Mouse (Mus musculus): ENCODE results near the gene 1700129C05Rik.
A peak's percentile ranks its signal among the peaks of the same experiment; 100 is the strongest.

1700129C05Rik gene

DNA sequence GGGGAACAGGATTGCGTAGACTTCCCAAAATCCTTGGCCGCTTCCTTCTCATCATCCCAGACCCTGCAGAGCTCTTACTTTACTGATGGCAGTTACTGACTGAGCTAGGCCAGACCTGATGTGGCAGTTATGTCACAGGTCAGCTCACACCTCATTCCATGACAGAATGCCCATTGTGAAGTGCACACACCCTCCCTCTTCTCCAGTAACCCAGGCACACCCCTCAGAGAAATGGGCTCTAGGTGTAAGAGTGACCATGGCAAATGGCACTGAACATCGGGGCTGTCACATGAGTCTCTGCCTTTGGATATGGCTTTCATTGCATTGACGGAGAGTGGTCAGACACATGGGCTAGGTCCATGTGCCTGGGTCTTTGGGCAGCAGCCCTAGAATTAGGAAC, at the start of gene 1700129C05Rik:
1700129C05Rik (minus strand) TSS at position 101 of the 400 bp plus-strand sequence.
- DNase-seq (ENCODE audit: inconsistent ontology term), result no peak

DNA sequence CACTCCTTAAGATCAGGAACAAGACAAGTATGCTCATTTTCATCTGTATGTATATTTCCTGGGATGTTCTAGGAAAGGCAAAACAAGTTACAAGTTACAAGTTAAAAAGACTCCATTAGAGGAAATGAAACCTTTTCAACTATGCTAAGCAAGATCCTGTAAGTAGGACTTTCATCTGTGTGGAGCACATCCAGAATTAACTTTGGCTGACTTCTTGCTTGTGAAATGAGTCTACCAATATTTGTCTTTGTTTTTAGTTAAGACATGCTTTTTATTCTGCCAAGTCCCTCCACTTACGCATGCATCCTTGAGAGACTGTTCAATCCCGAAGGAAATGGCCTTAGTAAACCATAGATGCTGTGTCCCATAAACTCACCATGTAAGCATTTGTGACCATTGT, 43.4 kb upstream of the 1700129C05Rik start:
- DNase-seq (ENCODE audit: inconsistent ontology term), result no peak

DNA sequence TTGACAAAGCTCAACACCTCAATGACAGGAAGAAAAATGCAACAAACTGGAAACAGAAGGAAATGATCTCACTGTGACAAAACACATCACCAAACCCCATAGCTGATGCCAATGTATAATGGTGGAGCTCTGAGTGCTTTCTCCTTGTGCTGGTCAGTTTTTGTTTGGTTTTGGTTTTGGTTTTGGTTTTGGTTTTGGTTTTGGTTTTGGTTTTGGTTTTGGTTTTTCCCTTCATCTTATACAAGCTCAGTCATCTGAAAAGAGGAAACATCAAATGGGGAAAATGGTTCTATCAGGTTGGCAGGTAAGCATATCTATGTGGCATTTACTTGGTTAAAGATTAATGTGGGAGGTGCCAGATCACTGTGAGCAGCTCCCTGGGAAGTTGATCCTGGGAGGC, 42.8 kb upstream of the 1700129C05Rik start:
- no peak for DNase-seq (ENCODE audit: inconsistent ontology term)

DNA sequence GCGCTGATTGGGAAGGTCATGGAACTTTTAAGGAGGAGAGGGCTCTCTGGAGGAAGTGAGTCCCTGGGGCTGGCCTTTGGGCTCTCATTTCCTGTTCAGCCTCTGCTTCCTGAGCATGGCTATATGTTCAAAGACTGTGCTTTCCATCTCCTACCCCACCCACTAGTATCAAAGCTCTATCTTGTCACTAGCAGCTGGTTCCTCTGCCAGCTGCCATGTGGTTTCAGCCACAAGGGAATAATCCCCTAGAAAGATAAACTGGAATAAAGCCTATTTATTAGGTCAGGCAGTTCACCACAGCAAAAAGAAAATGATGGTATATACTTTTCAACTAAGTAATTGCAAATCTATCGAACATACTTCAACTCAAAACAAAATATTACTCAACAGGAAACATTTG, 40.0 kb upstream of the 1700129C05Rik start:
- no peak for DNase-seq (ENCODE audit: inconsistent ontology term)

DNA sequence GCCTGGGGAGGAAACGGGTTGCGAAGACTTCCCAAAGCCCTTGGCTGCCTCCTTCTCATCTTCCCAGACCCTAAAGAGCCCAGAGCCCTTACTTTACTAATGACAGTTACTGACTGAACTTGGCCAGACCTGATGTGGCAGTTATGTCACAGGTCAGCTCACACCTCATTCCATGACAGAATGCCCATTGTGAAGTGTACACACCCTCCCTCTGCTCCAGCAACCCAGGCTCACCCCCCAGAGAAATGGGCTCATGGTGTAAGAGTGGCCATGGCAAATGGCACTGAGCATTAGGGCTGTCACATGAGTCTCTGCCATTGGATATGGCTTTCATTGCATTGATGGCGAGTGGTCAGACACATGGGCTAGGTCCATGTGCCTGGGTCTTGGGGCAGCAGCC, 36.0 kb upstream of the 1700129C05Rik start, which contains the start of gene Gm5142:
Gm5142 (minus strand) TSS at position 101 of the 400 bp plus-strand sequence.
- no peak for DNase-seq (ENCODE audit: inconsistent ontology term)

DNA sequence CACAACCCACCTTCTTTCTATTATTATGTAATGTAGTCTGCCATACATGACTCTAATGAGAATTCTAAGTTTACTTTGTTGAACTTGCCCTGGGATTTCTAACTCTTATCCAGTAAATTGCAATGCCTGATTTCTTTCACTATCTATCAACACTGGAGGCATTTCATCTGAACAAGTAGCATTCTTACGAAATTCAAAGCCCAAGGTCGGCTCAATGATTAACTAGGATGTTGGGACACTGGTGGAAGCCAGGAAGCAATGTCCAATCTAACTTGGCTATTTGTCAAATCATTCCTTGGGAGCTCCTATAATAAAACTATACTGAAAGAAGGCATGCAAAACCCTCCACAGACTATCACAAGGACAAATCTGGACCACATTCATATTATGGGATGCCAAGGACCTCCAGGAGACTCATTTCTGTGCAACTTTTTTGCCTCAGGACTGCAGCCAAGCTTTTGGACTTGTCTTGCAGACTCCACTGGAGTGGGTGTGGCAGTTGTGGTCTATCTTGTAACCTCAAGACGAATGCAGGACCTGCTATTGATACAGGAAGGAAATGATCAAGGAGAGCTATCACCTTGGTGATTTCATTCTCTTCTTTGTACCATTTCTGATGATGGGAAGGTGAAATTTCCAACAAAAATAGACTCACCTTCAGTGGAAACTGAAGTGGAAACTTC, 14.5 kb upstream of the 1700129C05Rik start:
- DNase-seq (ENCODE audit: inconsistent ontology term), result no peak

DNA sequence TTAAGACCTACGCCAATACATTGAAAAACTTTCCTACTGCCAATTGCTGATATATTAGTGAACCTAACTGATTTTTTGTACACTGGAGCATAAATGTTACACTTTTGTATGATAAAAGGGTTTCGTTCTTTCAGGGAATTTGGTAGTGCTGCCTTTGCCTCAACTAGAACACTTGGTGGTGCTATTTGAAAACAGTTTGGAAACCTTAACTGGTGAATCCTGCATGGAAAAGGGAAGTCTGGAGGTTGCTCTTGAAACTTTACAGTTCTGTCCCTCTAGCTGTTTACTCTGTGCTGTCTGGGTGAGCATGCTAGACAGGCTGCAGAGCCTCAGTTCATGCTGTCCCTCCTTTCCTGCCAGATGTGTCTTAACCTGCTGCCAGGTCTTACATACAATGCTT, 12.9 kb upstream of the 1700129C05Rik start:
- DNase-seq (ENCODE audit: inconsistent ontology term), result peak; percentile 6

DNA sequence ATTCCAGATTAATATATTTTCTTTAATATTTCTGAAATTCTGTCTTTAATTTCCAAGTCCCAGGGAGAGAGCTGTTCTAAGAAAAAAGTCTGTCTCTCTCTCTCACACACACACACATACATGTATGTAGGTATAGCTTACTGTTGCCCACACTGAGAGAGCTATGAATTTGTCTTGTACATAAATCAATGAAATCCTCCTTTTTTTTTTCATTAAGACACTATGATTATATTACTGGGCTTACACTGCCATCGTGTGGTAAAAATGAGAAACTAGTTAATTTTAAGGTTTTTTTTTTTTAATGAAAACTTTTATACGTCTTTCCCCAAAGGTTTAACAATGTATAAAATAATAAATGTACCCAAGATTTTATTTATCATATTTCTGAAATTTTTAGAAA, 28.4 kb downstream of the 1700129C05Rik start:
- peak; percentile 25 for DNase-seq (ENCODE audit: inconsistent ontology term)

DNA sequence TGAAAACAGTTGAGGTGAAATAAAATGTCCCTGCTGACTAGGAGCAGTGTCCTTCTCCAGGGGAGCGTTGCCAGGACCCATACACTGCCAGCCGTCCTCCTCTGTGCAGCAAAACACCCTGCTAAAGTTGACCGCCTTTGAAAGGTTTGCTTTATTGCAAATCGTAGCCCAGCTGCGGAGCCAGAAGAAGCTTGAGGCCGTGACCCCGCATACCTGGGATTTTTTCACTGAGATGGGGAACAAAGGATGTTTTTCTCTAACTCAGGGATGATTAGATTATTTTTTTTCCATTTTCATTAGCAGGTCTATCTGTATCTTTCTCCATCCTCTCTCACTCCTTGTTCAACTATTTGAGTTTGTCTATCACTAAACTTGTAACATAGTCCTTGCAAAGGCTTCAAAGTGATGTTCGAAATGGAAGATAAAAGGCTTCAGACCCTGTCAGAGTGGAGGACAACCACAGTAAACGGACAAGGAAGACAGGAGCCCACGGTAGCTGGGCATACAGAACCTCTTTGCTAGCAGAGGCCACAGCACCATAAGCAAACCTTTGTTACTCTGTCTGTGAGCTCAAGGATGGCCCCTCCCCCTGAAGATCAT, 38.6 kb downstream of the 1700129C05Rik start:
- DNase-seq (ENCODE audit: inconsistent ontology term), result peak; percentile 69

DNA sequence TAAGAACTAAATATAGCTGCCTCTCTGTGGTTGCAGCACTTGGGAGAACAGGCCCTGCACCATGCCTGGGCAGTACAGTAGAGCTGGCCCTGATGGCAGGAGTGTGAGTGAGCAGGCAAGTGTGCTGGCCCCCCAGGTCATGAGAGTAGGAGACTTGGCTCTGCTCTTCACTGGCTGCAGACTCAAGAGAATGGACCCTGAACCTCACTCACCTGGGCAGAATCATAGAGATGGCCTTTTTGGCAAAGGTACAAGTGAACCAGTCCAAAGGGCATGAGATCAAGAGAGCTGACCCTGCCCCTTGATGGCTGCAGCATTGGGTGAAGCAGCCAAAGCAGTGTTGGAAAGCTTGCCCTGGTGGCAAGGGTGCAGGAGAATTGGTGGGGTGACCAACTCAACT, 49.1 kb downstream of the 1700129C05Rik start:
- DNase-seq (ENCODE audit: inconsistent ontology term), result no peak

DNA sequence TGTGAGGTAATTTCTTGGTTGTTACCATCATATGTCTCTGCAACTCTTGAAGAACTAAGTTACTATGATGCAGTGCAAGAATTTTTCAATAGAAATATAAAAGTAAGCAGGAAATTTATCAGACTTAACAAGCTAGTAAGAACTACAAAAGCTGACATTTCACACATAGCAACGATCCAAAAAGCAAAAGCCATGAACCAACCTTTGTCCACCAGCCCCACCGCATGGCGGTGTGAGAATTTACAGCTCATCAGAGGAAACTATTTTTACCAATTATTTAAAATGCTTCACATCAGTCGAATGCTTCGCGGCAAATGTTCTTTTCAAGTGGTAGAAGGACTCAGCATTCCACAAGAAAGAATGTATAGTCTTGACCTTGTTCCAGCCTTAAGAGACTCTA, 58.3 kb downstream of the 1700129C05Rik start:
- peak; percentile 80 for DNase-seq (ENCODE audit: inconsistent ontology term)
